Mouse (Mus musculus) E14TG2a.4 (cell line): ENCODE results near the gene Ctnna3.

Experiments
- CTCF ChIP-seq: conservative IDR thresholded peaks from 2 replicates; pipeline ENCODE4 v1.5.1; 2014; ENCODE audit warnings: low read length
- NANOG ChIP-seq: IDR thresholded peaks from 2 replicates; pipeline ENCODE4 v1.6.1; 2014; ENCODE audit warnings: borderline replicate concordance, low read length, mixed read lengths
- POU5F1 ChIP-seq: IDR thresholded peaks from 2 replicates; pipeline ENCODE4 v1.6.1; 2014; ENCODE audit warnings: low read length, borderline replicate concordance

GRCm38 (mm10) chr10:63542493-63542892 lies 112.6 kb downstream of the Ctnna3 start:
- TF ChIP-seq CTCF (no peak), NANOG (no peak), POU5F1 (no peak)
